Mouse (Mus musculus): Measurements from ENCODE around the gene Kcnj12.

GRCm38 (mm10) chr11:60976234-60976633 lies 46.1 kb upstream of the Kcnj12 start:
- no peak for TF ChIP-seq POLR2A (IDR thresholded peaks at IDR 0.05; ENCODE audit: low read depth, low read length)
- TF ChIP-seq CTCF (conservative IDR thresholded peaks at IDR 0.05; ENCODE audit: insufficient read depth, insufficient read length, low read depth, low read length): 0 out of 2 replicates have a peak, but pooled peaks have one; percentile 4
